Mouse (Mus musculus): ENCODE data around the gene 9930104L06Rik.

Gene 9930104L06Rik

GRCm38 (mm10) chr4:124960940-124961339, 24.1 kb downstream of the 9930104L06Rik start:
- no peak for DNase-seq (ENCODE audit: low spot score)

GRCm38 (mm10) chr4:124962576-124962975, 25.7 kb downstream of the 9930104L06Rik start:
- no peak for DNase-seq (ENCODE audit: low spot score)

- DNase-seq (ENCODE audit: low spot score), result no peak
Observed at GRCm38 (mm10) chr4:124964912-124965599, 28.2 kb downstream of the 9930104L06Rik start.

DNA sequence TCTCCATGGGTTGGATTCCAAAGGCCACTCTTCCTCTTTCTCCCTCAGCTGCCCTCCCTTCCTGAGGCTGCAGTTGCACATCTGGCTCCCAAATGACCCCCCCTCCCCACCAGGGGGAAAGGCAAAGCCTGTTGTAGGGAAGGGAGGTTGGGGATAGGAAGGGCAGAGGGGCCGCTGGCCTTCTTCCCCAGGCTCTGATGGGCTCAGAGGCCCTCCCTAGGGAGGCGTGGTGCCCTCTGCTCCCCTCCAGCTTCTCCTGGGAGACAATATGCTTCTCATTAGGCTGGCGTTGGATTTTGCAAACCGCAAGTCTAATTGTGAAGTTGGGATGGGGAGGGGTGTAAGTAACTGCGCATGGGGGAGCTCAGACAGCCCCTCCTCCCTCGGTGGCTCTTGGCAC, 31.9 kb downstream of the 9930104L06Rik start:
- no peak for DNase-seq (ENCODE audit: low spot score)

DNA sequence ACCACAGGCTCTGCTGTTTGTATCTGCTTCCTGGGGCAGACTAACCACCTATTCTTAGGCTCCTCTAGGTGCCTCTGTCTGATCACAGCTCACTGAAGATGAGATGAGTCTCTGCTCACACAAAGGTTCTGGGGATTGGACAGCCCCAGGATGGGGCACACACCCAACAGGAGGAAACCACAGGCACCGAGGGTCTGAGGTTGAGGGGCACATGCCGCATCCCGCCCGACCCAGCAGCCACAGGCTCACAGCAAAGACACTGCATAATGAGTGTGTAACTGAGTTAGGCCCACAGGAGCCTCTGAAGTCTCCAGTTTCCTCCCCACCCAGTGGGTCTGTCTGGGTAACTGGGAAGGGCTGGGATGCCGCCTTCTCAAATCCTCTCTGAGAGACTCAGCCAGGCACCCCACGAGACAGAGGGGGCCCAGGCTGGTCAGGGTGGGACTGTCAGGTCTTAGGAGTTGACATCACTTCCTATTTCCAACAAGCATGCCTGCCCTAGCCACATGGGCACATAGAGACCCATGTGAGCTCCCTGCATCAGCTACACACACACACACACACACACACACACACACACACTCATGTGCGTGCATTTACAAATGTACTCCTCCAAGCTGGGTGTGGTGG, 32.5 kb downstream of the 9930104L06Rik start:
- DNase-seq (ENCODE audit: low spot score), result no peak

- no peak for DNase-seq (ENCODE audit: low spot score)
Observed at GRCm38 (mm10) chr4:124970194-124970593, 33.3 kb downstream of the 9930104L06Rik start.

- DNase-seq (ENCODE audit: low spot score), result no peak
Observed at GRCm38 (mm10) chr4:124970677-124971076, 33.8 kb downstream of the 9930104L06Rik start.

DNA sequence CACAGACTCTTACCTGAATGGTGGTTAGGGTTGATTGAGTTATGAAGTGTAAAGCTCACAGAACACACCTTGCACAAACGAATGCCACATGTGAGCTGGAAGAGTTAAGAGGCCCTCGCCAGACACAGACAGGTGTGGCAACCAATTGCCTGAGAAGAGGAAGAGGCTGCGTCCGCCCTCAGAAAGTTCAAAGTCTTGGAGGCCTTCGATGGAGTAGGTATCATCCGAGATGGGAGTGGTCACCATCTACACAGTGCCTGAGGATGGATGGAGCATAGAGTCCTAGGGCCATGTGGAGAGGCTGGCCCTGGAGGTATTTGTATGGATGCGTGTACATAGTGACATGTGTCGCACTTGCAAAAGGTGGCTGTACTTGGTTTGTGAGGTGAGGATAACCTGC, 34.2 kb downstream of the 9930104L06Rik start:
- DNase-seq (ENCODE audit: low spot score), result no peak

- DNase-seq (ENCODE audit: low spot score), result no peak
Observed at GRCm38 (mm10) chr4:124972316-124972715, 35.5 kb downstream of the 9930104L06Rik start.

- DNase-seq (ENCODE audit: low spot score), result no peak
Observed at GRCm38 (mm10) chr4:124973296-124973695, 36.4 kb downstream of the 9930104L06Rik start.

- DNase-seq (ENCODE audit: low spot score), result no peak
Observed at GRCm38 (mm10) chr4:124978201-124978600, 41.4 kb downstream of the 9930104L06Rik start.

DNA sequence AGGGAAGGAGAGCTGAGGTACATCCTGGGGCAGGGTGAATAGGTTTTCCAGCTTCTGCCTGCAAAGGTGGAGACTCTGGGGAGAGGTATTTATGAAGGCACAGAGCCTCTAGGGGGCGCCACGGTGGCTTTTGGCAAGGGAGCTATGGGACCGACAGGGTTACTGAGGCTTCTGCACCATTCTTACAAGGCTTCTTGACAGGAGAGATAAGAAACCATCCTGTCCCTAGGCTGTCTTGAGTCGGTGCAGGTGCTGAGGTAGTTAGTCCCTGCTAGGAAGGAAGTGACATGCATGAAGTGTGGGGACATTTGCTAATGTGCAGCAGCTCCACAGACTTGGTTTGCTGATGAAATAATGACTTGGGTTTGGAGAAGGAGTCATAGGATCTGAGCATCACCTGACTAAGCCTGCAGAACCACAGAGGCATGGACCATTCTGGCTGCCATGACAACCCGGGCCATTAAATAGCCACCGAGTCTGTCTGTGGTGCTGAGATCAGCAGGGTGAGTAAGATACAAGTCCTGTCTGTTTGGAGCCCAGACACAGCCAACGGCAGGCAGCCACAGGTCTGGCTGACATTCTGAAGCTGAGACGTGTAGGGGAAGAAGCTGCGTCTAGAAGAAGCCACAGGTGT, 47.2 kb downstream of the 9930104L06Rik start:
- no peak for DNase-seq (ENCODE audit: low spot score)

DNA sequence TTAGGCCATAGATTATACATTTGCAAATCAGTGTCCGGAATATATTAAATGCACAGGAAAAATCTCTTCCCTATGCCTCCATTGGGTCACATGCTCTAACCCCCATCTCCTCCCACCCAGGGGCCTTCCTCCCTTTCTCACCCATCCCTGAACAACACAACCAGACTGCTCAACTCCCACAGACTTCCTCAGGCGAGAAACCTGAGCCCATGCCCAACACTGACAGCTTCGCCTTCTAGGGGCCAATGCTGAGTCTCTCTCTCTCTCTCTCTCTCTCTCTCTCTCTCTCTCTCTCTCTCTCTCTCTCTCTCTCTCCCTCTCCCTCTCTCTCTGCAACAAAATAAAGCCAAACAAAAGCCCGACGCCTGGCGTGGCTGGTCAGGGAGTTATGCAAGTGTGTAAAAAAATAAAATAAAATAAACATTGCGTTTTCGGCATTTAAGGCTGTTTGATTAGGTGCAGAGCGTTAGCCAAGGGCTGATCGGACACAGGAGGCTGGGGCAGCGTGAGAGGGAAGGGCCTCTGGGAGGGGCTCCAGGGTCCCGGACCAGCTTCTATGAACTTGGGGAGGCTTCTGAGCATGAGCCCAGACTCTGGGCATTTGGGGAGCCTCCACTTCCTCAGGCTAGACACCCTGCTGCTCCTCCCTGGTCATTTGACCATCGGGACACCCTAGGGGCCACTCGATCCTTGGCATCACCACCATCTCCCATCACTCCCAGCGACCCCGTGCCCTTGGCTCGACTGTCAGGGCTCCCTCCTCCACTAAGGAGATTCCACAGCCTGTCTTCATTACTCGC, 48.2 kb downstream of the 9930104L06Rik start:
- peak; percentile 29 for DNase-seq (ENCODE audit: low spot score)

DNA sequence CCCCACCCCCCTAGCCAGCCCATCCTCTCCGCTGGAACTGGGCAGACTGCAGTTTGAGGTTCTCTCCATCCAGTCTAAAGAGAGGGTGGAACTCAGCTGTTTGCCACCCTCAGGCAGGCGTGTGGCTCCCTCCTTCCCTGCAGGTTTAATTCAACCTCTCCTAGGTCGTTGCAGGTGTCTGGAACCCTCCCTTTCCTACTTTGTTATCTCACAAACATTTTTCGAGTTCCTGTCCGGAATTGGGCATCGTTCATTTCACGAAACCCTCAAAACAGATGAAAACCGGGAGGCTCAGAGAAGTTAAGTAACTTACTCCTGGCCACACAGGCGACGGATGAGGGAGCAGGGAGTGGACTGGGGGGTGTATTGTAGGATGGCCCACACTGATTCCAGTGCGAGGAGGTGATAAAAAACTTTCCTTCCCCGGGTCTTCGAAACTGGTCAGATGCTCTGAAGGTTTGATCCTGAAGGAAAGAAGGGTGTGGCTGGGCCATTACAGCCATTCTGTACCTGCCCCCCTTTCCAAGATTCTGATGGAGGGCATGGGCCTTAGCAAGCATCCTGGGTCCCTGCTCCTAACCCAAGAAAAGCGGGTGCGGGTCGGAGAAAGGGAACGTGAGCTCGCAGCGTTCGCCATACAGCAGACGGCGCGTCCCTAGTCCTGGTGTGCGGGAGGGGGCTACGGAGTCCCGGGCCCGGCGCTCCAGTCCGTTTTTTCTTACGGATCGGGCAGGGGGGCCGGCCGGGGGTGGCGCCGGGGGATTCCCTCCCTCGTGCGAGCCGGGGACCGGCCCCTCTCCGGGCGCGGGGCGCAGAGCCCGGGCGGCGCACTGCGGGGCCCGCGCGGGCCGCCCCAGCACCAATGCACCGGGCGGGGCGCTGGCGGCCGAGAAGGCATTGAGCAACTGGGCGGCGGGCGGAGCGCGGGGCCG, 49.1 kb downstream of the 9930104L06Rik start, which contains the start of gene Rspo1:
Rspo1 (plus strand) TSS at position 760 of the 932 bp plus-strand sequence.
- no peak for DNase-seq (ENCODE audit: low spot score)

- DNase-seq (ENCODE audit: low spot score), result no peak
Observed at GRCm38 (mm10) chr4:124986739-124987710, 50.2 kb downstream of the 9930104L06Rik start.

DNA sequence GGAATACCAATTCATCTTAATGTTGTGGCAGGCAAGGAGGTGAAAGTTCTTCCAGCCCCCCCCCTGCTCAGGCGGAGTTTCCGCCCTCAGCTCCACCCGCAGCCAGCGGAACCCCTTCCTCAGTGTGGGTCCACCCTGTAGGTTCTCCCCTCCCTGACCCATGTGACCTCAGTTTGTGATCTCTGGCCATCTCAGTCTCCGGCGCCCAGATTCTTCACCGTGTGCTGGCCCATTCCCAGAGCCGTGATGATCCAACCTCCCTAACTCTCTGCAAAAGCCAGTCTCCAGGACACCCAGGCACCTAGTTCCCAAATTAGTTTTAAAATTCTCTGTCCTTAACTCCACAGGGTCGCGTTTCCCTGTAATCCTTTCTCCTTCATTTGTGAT, 50.9 kb downstream of the 9930104L06Rik start:
- no peak for DNase-seq (ENCODE audit: low spot score)

GRCm38 (mm10) chr4:124988382-124988781, 51.5 kb downstream of the 9930104L06Rik start:
- DNase-seq (ENCODE audit: low spot score), result no peak

GRCm38 (mm10) chr4:124989787-124990253, 53.0 kb downstream of the 9930104L06Rik start:
- no peak for DNase-seq (ENCODE audit: low spot score)

GRCm38 (mm10) chr4:124990325-124990724, 53.5 kb downstream of the 9930104L06Rik start:
- no peak for DNase-seq (ENCODE audit: low spot score)

Measured in ovary, adult 18-20 months (tissue).